Mouse (Mus musculus): ENCODE results near the gene Mamdc2.

Mamdc2 gene

GRCm38 (mm10) chr19:23434433-23434832 lies 13.8 kb downstream of the Mamdc2 start:
- no peak for DNase-seq (ENCODE audit: low spot score)

GRCm38 (mm10) chr19:23417668-23418067 lies 30.6 kb downstream of the Mamdc2 start:
- no peak for DNase-seq (ENCODE audit: low spot score)

GRCm38 (mm10) chr19:23410800-23411199 lies 37.4 kb downstream of the Mamdc2 start:
- no peak for DNase-seq (ENCODE audit: low spot score)

- DNase-seq (ENCODE audit: low spot score): no peak
Measured at GRCm38 (mm10) chr19:23410328-23410727, 37.9 kb downstream of the Mamdc2 start.

GRCm38 (mm10) chr19:23401469-23402135 lies 46.6 kb downstream of the Mamdc2 start:
- DNase-seq (ENCODE audit: low spot score): peak; percentile 17

GRCm38 (mm10) chr19:23400485-23400884 lies 47.8 kb downstream of the Mamdc2 start:
- peak; percentile 48 for DNase-seq (ENCODE audit: low spot score)

- DNase-seq (ENCODE audit: low spot score): no peak
Measured at GRCm38 (mm10) chr19:23395956-23396355, 52.3 kb downstream of the Mamdc2 start.

- DNase-seq (ENCODE audit: low spot score): no peak
Measured at GRCm38 (mm10) chr19:23394597-23394996, 53.6 kb downstream of the Mamdc2 start.

- no peak for DNase-seq (ENCODE audit: low spot score)
Measured at GRCm38 (mm10) chr19:23388862-23389272, 59.4 kb downstream of the Mamdc2 start.

GRCm38 (mm10) chr19:23388083-23388861 lies 60.0 kb downstream of the Mamdc2 start:
- no peak for DNase-seq (ENCODE audit: low spot score)

GRCm38 (mm10) chr19:23382396-23382795 lies 65.8 kb downstream of the Mamdc2 start:
- DNase-seq (ENCODE audit: low spot score): no peak

- no peak for DNase-seq (ENCODE audit: low spot score)
Measured at GRCm38 (mm10) chr19:23380968-23381367, 67.3 kb downstream of the Mamdc2 start.

- DNase-seq (ENCODE audit: low spot score): no peak
Measured at GRCm38 (mm10) chr19:23379752-23380504, 68.3 kb downstream of the Mamdc2 start.

- no peak for DNase-seq (ENCODE audit: low spot score)
Measured at GRCm38 (mm10) chr19:23376536-23377201, 71.6 kb downstream of the Mamdc2 start.

- no peak for DNase-seq (ENCODE audit: low spot score)
Measured at GRCm38 (mm10) chr19:23374941-23375656, 73.1 kb downstream of the Mamdc2 start.

GRCm38 (mm10) chr19:23373728-23374127 lies 74.5 kb downstream of the Mamdc2 start:
- no peak for DNase-seq (ENCODE audit: low spot score)

GRCm38 (mm10) chr19:23373287-23373686 lies 75.0 kb downstream of the Mamdc2 start:
- DNase-seq (ENCODE audit: low spot score): peak; percentile 65

GRCm38 (mm10) chr19:23369275-23369674 lies 79.0 kb downstream of the Mamdc2 start:
- no peak for DNase-seq (ENCODE audit: low spot score)

- DNase-seq (ENCODE audit: low spot score): no peak
Measured at GRCm38 (mm10) chr19:23362006-23362405, 86.2 kb downstream of the Mamdc2 start.

- no peak for DNase-seq (ENCODE audit: low spot score)
Measured at GRCm38 (mm10) chr19:23361124-23361523, 87.1 kb downstream of the Mamdc2 start.

GRCm38 (mm10) chr19:23360536-23360935 lies 87.7 kb downstream of the Mamdc2 start:
- DNase-seq (ENCODE audit: low spot score): no peak
